Mouse (Mus musculus): ENCODE measurements around the gene Slc39a8. TPM values are rescaled to one million over a fixed set of nuclear protein-coding genes. Genes with fewer than 3 reads are reported as not detected.

The Slc39a8 gene
- polyA plus RNA-seq, 1 experiment from 2014 or later = 9.0 TPM

Other genes with a start within 250 kb of the Slc39a8 start
- 13.3 and 17.5 TPM in 2 replicates for gene Nfkb1, start 133.7 kb upstream of the Slc39a8 start, polyA plus RNA-seq (2014; fragmentation: Nextera tagmentation; extraction: Ambion mirVana)